Mouse (Mus musculus) WW6 (cell line): ENCODE measurements around the gene Kcnk18.

Experiments used
- DNase-seq: peaks from one replicate; pipeline ENCODE4 v3.0.0-alpha.2; 2013; ENCODE audit warnings: low read depth, low spot score

Gene Kcnk18

DNA sequence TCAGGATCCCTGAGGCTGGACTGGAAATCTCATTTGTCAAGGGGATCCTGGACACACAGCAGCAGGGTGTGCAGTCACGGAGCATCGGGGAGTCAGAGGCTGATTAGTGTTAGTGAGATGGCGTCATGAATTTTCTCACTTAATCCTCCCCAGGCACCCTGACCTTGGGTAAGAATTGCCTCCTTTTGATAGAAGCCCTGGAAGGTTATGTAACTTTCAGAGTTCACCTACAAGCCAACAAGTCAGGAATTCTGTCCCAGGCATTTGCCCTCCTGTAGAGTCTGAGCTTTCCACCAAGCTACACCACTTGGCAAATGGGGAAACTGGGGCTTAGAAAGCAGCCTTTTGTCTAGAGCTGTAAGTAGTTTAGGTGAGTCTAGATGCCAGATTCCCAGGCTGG is 2.1 kb downstream of the Kcnk18 start:
- no peak for DNase-seq

DNA sequence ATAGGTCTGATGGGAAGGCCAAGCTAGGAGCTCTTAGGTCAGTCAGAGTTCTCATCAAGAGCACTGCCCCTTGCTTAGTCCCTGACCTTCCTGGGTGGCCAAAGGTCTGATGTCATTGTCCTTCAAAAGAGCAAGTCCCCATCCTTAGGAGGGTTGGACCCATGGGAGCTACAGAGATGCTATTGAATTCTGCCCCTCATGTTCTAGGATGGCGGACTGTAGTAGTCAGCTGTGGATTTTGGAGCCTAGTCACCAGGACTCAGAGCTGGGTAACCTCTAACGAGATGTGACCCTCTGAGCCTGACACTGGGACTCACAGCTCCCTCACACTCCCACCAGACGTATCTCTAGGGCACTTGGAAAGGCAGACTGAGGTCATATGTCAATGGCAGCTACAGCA is 9.4 kb downstream of the Kcnk18 start:
- no peak for DNase-seq

DNA sequence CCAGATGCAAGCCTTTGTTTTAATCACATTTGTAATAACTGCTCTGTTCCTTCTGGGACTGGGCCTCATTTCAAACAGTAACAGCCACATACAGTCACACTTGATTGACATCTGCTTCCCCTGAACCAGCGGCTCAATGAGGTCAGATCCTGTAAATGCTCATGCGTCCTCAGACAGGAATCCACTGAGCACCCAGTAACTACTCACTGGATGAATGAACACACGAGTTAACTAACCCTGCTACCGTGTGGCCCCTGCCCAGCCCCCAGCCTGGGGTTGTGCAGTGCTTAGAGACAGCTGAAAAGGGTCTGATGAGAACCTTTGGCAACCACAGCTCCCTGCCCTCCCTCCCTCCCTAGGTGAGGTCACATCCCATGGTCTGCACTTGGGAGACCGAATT is 13.8 kb downstream of the Kcnk18 start:
- DNase-seq, result no peak

DNA sequence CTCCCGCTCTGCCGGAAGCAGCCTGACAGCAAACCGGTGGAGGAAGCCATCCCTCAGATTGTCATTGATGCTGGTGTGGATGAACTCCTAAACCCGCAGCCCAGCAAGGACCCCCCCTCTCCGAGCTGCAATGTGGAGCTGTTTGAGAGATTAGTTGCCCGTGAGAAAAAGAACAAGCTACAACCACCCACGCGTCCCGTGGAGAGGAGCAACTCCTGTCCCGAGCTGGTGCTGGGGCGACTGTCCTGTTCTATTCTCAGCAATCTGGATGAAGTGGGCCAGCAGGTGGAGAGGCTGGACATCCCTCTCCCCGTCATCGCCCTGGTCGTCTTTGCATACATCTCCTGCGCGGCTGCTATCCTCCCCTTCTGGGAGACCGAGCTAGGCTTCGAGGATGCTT is 16.0 kb downstream of the Kcnk18 start:
- DNase-seq, result no peak

DNA sequence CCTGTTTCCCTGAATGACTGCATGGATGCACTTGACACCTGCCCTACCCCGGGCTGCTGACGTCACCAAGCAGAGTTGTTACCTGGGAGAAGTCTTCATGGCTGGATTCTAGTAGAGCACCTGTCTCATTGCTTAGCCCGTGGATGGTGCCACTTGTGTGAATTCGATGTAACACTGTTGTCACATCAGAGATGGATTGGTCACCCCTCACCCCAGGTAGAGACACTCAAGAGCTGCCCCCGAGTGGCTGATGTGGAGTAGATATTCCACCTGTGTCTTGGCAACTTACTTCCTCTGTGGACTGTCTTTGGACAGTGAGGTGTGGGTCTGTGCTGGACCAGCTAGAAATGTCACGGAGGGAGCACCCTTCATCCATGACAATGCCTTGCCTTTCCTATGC is 17.0 kb downstream of the Kcnk18 start:
- DNase-seq, result no peak

DNA sequence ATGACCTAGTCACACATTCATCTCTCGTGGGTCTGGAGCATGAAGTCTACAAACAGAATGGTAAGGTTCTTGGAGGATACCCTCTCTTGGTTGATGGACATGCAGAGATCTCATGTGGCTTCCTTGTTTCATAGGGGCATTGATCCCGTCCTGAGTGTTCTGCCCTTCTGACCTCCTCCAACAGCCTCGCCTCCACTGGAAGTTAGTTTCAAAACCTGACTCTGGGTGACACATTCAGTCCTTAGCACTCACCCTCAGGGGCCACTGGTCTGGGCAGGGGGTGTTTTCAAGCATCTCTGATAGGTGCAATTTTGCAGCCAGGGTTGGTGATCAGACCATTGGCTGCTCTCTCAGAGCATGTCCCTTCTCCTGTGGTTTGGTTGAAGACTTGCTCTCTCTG is 19.6 kb downstream of the Kcnk18 start:
- no peak for DNase-seq

DNA sequence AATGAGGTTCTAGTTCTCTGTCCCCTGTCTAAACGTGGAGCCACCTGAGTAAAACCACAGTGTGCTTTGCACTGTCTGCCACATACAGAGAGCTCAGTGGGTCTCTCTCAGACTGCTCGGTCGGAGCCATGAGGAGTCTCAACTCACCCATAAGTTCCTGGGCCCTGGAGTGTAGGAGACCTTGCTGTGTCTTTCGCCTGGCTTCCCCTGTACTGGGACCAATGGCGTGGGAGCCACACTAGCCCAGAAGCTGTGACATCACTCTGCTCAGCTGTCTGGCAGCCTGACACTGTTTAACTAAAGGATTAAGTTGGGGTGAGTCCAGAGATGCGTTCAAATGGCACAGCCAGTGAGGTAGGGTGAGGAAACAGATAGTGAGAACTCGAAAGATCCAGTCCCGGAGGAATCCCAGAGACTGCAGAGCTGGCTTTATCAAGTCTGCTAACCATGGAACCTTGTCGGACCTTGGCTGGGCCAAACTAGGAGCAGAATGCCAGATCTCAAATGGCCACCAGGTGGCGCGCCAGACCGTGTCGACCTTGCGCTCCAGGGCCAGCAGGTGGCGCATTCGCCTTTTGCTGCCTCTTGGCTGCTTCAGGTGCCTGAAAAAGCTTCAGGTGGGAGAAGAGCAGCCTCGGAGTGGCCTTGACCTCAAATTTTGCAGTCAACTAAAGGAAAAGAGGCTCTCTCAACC is 20.3 kb downstream of the Kcnk18 start:
- DNase-seq, result peak; percentile 67

DNA sequence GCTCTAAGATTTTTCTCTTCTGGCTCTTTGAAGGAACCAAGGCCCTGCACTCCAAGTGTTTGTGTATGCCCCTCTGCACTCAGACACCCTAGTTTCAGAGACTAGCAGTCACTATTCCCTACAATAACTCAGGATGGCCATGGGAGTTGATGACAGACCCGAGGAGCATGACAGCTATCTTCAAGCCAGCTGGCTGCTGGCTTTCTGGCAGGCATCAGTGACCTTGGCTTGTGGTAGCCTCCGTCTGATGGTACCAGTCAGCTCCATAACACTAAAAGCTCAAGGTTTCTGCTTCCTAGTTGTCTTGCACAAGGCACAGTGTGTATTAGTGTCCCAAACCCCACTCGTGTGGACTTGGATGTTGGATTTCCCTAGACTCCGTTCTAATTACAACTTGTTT is 23.0 kb downstream of the Kcnk18 start:
- no peak for DNase-seq

DNA sequence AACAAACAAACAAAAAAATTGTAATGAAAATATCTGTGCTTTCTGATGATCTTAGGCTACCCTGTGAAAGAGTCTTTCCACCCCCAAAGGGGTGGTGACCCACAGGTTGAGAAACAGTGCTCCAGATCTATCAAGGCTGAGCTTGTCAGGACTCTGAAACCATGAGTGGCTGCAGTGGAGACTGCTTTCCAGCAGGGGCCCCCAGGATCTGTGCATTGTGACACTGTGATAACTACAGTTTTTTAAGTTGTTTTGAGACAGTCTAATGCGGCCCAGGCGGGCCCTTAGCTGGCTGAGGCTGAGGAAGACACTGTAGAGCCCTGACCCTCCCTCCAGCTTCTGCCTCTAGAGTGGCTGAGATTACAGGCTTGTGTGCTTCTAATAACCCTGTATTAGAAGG is 24.0 kb downstream of the Kcnk18 start:
- DNase-seq, result no peak

DNA sequence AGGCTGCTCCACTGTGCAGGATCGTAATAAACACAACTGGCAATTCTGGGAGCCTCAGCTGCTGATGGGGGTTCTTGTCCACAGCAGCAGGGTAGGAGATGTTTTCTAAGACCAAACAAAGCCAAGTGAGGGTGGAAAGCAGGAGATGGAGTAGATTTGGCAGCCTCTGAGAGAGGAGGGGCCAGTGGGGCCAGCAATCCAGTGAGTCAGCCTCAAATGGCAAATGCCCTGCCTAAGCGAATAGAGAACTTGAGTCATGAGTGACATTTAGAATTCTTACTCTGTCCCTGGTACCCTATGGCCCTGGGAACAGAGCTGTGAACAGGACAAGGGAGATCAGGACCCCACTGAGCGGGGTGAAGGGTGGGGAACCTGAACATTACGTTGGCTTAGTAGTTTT is 29.1 kb downstream of the Kcnk18 start:
- no peak for DNase-seq

DNA sequence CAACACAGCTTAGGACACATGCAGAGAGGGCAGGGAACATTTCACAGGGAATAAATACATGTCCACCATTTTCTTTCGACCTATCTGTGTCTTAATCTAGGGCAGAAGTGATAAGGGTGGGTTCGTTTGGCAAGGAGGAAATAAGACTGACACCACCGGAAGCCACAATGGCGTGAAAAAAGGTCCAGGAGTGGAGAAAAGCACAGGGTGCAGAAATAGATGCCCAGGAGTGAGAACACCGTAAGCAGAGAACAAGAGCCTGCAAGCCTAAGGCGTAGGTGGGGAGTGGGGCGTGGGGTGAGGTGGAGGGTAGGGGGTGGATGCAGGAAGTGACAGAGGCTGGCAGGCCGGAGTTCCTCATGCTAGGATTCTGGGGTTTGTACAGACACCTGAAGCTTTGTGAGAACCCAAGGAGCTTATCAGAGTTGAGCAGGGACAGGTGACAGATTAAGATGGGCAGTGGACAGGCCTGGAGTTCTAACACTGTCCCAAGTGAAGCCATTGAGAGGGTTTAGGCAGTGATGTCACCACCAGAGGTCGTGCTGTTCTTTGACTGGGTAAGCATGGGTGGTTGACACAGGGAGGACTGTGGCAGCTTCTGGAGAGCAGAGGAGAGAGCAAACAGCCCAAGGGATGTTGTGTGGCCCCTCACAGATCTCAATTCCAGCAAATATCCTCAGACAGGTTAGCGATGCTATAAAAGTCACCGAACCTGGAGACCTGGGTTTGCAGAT is 29.7 kb downstream of the Kcnk18 start:
- no peak for DNase-seq

DNA sequence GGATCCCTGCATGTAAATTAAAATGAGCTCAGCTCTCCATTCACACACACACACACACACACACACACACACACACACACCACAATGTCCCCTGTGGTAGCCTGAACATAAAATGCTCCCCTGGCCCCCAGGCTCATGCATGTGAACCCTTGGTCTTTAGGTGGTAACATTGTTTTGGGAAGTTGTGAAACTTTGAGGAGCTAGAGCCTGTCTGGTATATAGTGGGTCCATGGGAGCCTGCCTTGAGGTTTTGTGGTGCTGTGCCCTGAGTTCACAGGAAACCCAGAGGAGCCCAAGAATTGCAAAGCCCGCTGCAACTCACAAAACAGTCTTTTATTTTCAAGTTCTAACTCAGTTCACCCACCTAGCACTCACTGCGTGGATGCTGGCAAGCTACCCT is 33.6 kb downstream of the Kcnk18 start:
- no peak for DNase-seq

DNA sequence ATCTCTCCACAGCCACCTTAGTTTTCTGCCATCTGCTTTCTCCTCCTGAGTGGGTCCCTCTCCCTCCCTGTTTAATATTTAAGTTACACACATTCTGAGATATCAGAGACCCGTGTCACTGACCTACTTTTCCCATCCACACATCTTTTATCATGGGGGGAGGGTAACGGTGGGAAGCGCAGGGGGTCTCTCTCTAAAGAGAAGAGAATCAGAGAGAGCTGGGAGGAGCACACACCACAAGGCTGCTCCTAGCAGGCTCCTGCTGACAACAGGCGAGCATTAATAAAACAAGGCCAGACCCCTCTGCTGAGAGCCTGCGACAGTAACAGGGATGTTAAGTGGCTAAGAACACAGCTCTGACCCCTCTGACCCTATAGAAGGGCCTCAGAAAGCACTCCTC is 40.6 kb downstream of the Kcnk18 start:
- no peak for DNase-seq

DNA sequence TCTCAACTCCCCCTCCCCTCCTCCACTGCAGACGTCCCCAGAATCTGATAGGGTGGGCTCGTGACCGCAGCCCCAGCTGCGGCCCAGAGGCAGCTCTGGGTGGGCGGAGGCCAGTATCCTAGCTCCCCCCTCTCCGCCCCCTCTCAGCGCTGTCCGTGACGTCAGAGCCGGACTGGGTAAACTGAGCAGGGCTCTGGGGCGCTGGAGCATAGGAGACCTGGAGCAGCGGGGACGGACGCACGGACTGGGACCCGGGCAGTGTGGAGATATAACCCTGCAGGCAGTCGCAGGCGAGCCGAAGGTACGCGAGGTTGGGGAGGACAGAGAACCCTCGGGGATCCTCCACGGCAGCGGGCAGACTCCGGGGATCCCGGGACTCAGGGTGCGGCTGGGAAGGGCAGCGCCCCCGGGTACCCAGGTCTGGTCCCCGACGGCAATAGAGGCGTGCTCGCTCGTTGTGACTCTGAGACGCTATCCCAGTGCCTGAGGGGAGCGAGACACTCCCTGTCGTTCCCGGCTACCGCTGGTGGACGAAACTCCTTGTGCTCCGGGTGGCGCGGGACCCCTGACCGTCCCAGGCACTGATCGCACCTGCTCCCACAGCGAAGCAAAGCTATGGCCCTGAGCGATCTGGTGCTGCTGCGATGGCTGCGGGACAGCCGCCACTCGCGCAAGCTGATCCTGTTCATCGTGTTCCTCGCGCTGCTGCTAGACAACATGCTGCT is 41.9 kb downstream of the Kcnk18 start, which contains the start of gene Slc18a2:
Gene Slc18a2 (plus strand): TSS at position 179 of the 725 bp plus-strand sequence.
- no peak for DNase-seq

DNA sequence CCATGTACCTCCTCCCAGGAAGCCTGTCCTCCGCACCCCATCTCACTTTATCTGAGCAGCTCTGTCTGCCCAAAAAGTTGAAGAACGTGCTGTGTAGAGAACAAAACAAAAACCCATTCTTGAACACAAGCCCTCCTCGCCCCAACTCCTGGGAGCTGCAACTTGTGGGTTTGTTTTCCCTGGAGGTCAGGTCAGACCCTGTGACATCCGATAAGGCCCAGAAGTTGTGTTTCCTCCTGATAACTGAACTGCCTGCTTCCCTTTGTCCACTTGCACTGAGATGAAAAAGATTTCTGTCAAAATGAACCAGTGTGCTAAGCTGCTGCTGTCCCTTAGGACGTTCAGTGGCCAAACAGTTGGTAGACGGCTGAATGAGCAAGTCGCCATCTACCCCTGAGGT is 42.6 kb downstream of the Kcnk18 start:
- DNase-seq, result no peak

DNA sequence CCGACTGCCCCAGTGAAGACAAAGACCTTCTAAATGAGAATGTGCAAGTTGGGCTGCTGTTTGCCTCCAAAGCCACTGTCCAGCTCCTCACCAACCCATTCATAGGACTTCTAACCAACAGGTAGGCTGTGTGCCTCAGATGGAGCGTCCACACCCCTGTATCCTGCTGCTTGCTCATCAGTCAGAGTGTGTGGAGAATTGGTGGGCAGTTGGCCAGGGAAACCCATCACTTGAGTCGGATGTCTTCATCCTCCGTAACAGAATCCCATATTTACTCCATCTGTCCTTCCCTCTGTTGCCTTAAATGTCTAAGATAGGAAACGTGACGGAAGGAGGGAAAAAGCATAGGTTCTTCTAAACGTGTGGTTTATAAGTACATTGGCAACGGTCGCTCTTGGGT is 44.2 kb downstream of the Kcnk18 start:
- DNase-seq, result no peak

DNA sequence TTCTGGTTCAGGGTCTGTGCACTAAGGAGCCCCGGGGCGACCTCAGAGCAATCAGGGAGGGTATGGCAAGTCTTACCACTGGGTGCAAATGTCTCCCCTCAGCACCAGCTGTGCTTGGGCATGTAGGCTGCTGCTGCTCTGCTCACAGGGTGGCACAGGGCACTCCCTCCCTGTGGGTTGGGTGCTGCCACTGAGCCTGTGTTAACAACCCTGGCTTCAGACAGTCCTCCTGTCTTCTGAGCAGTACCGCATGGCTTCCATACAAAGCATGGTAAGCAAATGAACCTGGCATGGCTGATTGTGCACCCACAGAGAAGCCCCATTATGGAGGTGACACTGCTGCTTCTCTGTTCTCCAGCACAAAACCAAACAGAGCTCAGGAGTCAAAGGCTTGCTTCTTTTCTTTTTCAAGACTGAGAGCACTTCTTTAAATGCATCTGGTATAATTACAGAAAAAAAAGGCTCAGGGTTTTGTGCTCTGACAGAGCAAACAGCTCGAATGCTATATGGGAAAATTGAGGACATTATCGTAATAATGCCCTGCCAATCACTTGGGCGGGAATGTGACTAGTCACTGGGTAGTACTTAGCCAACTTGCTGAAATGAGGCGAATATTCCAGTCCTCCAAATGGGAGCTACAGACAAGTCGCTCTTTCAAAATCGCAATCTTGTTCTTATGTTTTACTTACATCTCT is 46.0 kb downstream of the Kcnk18 start:
- DNase-seq, result no peak

DNA sequence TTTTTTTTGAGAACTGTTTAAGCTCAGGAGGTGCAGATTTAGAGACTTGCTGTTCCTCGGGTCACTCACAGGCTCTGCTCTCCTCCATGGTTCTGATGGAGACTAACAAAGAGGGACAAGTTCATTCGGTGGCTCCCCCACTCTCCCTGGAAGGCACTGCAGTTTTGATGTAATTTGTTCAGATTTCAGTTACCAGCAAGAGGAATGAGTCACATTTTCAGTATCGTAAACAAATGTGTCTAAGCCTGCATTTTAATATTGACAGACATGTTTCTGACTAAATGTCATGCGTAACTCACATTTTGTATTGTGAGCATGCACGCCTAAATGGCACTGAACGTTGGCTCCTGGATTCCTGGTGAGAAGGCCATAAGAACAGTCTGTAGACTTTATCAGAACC is 46.9 kb downstream of the Kcnk18 start:
- DNase-seq, result no peak

DNA sequence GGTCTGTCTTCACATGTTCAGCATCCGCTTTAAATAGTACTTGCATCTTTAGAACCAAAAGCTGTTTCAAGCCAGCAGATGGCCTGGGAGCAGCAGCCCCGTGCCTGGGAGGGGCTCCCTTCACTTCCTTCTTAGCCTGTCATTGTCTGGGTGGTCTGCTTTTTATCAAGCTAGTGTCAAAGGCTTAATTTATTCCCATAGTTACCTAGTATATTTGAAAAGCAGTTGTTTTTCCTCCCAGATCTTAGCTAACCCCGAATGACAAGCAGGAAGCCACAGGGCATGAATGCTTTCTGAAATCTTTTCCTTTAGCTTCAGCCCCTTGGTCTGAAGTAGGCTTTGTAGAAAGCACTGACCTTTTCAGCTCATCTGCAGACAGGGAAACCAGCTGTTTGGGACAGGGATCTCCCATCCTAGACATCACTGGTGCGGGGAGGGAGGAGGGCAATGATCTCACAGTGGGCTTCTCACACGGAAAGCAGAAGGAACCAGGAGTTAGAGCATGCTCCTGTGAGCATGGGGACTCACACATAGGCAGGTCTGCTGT is 48.5 kb downstream of the Kcnk18 start:
- no peak for DNase-seq

DNA sequence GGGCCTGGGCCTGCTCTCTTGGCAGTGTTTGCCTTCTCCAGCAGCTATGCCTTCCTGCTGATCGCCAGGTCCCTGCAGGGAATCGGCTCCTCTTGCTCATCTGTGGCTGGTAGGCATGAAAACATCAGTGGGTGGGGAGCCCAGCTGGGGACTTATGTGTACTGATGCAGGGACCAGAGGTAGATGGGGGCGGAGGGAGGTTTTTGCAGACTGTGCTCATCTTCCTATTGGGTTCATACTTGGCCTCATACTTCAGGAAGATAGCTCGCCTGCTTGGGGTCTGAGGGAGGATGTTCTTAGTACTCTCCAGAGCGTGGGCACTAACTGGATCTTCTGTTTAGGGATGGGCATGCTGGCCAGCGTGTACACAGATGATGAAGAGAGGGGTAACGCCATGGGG is 54.2 kb downstream of the Kcnk18 start:
- DNase-seq, result no peak

DNA sequence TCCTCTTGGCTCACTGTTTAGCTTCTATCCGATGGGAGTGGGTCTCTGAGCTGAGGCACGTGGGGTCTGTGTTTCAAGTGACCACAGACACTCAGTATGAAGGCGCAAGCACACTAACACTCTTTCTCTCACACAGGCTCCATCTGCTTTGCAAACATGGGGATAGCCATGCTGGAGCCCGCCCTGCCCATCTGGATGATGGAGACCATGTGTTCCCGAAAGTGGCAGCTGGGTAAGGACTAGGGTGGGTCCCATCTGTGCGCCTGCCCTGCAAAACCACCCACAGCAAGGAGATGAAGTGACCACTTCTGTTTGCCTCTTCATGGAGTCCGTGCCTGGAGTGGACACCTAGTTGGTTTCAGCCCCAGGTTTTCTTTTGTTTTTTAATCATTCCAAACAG is 57.3 kb downstream of the Kcnk18 start:
- DNase-seq, result no peak

DNA sequence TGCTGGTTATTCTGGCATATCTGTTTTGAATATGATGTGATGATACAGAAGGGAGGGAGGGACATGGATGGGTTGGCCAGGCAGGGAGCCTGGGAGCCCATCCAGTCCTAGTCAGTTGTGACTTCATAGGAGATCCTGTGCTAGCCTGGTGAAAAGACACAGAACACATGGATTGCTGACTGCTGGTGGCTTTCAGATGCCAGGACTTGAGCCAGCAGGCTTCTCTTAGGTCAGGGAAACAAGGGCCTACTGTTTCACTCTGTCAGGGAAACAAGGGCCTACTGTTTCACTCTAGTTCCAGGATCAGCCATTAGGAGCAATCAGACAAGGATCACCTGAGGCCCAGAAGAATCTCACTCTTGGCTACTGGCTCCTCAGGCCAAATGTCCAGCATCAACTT is 61.8 kb downstream of the Kcnk18 start:
- DNase-seq, result no peak
